Comparison of ENCODE assay signal across 20 mouse cellular contexts in the genomic region with DNA sequence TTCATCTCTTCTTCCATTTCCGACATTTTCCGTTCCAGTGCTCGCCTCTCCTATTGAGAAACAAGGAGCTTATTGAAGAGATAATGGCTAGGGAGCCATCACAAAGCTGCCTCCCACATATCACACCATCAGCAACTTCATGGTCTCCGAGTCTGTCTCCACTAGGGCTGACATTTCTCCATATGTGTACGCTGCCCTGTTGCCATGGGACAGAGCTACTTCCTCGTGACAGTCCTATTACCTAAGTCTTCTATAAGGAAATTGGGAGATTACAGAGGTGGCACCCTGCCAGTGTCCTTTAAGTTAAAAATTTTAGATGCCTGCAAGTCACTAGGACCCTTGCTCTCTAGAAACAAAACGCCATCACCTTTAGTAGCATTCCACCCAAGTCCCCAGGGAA.
DNase-seq lines count a peak whose midpoint lies in the region; ATAC-seq and TF ChIP-seq lines count a peak whose summit lies in the region.
"Had no signal": no experiment of that assay in that cellular context is flagged by ENCODE, and none has a peak within 500 bp of the region (broad histone marks: within the 10 kb centered on the region; RNA-seq: fewer than 3 reads in every experiment).

No protein-coding gene starts in this region.

- peaks cover 15% of the 10 kb centered on the region; the same call in 1 of the 2 replicates for H3K36me3 ChIP-seq in kidney, embryonic 15.5 days
- H3K36me3 ChIP-seq in stomach, embryonic 16.5 days (ENCODE audit: control insufficient read depth, insufficient read depth, low read length): 0 out of 2 replicates have a peak, but pooled peaks cover 4% of the 10 kb centered on the region

- H3K4me3 ChIP-seq in gastrocnemius, adult 2 months: no peak overlapping the region
- H3K4me3 ChIP-seq in kidney, embryonic 15.5 days (replicated peaks): no peak overlapping the region
- no peak overlapping the region for H3K4me3 ChIP-seq in stomach, embryonic 16.5 days (replicated peaks; ENCODE audit: low read length)
- H3K4me3 ChIP-seq: forebrain, embryonic 12.5 days; heart, embryonic 12.5 days; hindbrain, embryonic 13.5 days; midbrain, embryonic 15.5 days; neural tube, embryonic 12.5 days had no signal

- WGBS in kidney, embryonic 15.5 days: 82% methylated on average over 7 of the region's 7 CpGs
- 86% methylated on average over 7 of the region's 7 CpGs for WGBS in stomach, embryonic 16.5 days

- no peak for ATAC-seq in kidney, embryonic 15.5 days (replicated peaks; ENCODE audit: low FRiP score)
- ATAC-seq in stomach, embryonic 16.5 days (ENCODE audit: insufficient read depth, low FRiP score): no peak
- ATAC-seq: midbrain, embryonic 15.5 days; Patski had no signal

- H3K9me3 ChIP-seq in kidney, embryonic 15.5 days (replicated peaks): no peaks in the 10 kb centered on the region
- no peaks in the 10 kb centered on the region for H3K9me3 ChIP-seq in stomach, embryonic 16.5 days (replicated peaks; ENCODE audit: control insufficient read depth, low read length)
- H3K9me3 ChIP-seq: forebrain, embryonic 12.5 days; heart, embryonic 12.5 days; hindbrain, embryonic 13.5 days; midbrain, embryonic 15.5 days; neural tube, embryonic 12.5 days had no signal

- no peak overlapping the region for H3K4me2 ChIP-seq in kidney, embryonic 15.5 days
- H3K4me2 ChIP-seq in stomach, embryonic 16.5 days (ENCODE audit: low read depth, low read length): peak overlapping the region; percentile 3; the same call in 1 of the 2 replicates
- H3K4me2 ChIP-seq: forebrain, embryonic 12.5 days; heart, embryonic 12.5 days; hindbrain, embryonic 13.5 days; midbrain, embryonic 15.5 days; neural tube, embryonic 12.5 days had no signal

- DNase-seq in gastrocnemius, adult 2 months: no peak
- no peak for DNase-seq in gastrocnemius, postnatal 4 days (ENCODE audit: low spot score in 2 of 2)
- DNase-seq in kidney, postnatal 14 days: no peak
- peak; percentile 50 for DNase-seq in lung, postnatal 36 days
- no peak for DNase-seq in lung, postnatal 25 days (ENCODE audit: low spot score)
- no peak for DNase-seq in left cerebral cortex, postnatal 10 days (ENCODE audit: extremely low spot score in 1 of 2, low spot score in 2 of 2)
- DNase-seq: cerebellum, adult 8-10 months; kidney, postnatal 4 days; liver; retina, postnatal 1 day; spleen, adult 18-20 months; thymus, adult 18-20 months had no signal

- TF ChIP-seq CTCF in gastrocnemius, adult 2 months (IDR thresholded peaks at IDR 0.05): no peak

- H3K27ac ChIP-seq in gastrocnemius, adult 2 months: peak overlapping the region; percentile 80
- H3K27ac ChIP-seq in kidney, embryonic 15.5 days: peak overlapping the region; percentile 92
- H3K27ac ChIP-seq in stomach, embryonic 16.5 days (ENCODE audit: low read length): peak overlapping the region; percentile 96
- H3K27ac ChIP-seq: forebrain, embryonic 12.5 days; hindbrain, embryonic 13.5 days; midbrain, embryonic 15.5 days; neural tube, embryonic 12.5 days had no signal

- no peaks in the 10 kb centered on the region for H3K27me3 ChIP-seq in kidney, embryonic 15.5 days
- H3K27me3 ChIP-seq in stomach, embryonic 16.5 days (ENCODE audit: control insufficient read depth, insufficient read depth, low read length): no peaks in the 10 kb centered on the region
- H3K27me3 ChIP-seq: forebrain, embryonic 12.5 days; heart, embryonic 12.5 days; hindbrain, embryonic 13.5 days; midbrain, embryonic 15.5 days; neural tube, embryonic 12.5 days; Patski had no signal

- no peak overlapping the region for H3K9ac ChIP-seq in kidney, embryonic 15.5 days
- H3K9ac ChIP-seq in stomach, embryonic 16.5 days (ENCODE audit: low read length): peak overlapping the region; percentile 13; the same call in 1 of the 2 replicates
- H3K9ac ChIP-seq: forebrain, embryonic 12.5 days; heart, embryonic 12.5 days; hindbrain, embryonic 13.5 days; midbrain, embryonic 15.5 days; neural tube, embryonic 12.5 days had no signal

- peaks cover 50% of the 10 kb centered on the region for H3K4me1 ChIP-seq in kidney, embryonic 15.5 days
- peaks cover 49% of the 10 kb centered on the region for H3K4me1 ChIP-seq in stomach, embryonic 16.5 days (ENCODE audit: control insufficient read depth, insufficient read depth, low read length)
- H3K4me1 ChIP-seq: midbrain, embryonic 15.5 days had no signal

- intact Hi-C loops in gastrocnemius, adult 2 months (cut with DNase I): no loop called here
- intact Hi-C loops in left cerebral cortex, postnatal 10 days (cut with DNase I): no loop called here
